Mouse (Mus musculus): ENCODE data around the gene Carhsp1. TPM values are rescaled to one million over a fixed set of nuclear protein-coding genes. Genes with fewer than 3 reads are reported as not detected.

Gene Carhsp1
- polyA plus RNA-seq, 2 experiments = 29.9 to 60.7 TPM

- WGBS = 87% methylated on average over 5 of the region's 5 CpGs
These were observed 8.5 kb upstream of the Carhsp1 start, which contains the start of gene Gm5767 for GRCm38 (mm10) chr16:8680470-8680869. Gm5767 (plus strand) TSS chr16:8680770.

DNA sequence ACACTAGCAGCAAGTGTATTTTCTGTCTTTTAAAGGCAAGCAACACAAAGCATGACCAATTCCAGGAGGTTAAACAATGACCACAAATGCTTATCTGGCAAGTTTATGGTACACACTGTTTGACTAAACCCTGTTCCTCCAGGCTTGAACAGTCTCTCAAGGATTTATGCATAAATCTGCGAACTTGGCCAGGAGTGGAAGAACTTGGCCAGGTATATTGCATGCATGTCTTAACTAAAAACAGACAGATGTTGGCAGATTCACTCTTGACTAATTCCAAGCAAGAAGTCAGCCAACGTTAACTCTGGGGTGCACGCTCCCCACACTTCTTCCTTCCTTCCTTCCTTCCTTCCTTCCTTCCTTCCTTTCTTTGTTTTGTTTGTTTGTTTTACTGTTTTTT is 7.8 kb upstream of the Carhsp1 start:
- Histone ChIP-seq H3K4me3 (replicated peaks; ENCODE audit: low read length) (no peak overlapping the region), H3K4me2 (replicated peaks; ENCODE audit: low read depth, low read length, severe bottlenecking) (no peak overlapping the region), H3K27me3 (ENCODE audit: control insufficient read depth, insufficient read depth, low read length) (no peaks in the 10 kb centered on the region), H3K9me3 (ENCODE audit: control insufficient read depth, low read length) (no peaks in the 10 kb centered on the region), H3K36me3 (ENCODE audit: control insufficient read depth, insufficient read depth, low read length) (peaks cover 5% of the 10 kb centered on the region; the same call in 1 of the 2 replicates), H3K27ac (replicated peaks; ENCODE audit: low read depth, low read length) (no peak overlapping the region), H3K9ac (ENCODE audit: low read depth, low read length, severe bottlenecking) (no peak overlapping the region), H3K4me1 (ENCODE audit: control insufficient read depth, insufficient read depth, low read length) (no peaks in the 10 kb centered on the region)
- ATAC-seq (ENCODE audit: low FRiP score, low read depth) = no peak
- WGBS = 77% methylated on average over 3 of the region's 3 CpGs
- no peak for DNase-seq (ENCODE audit: low spot score)
- TF ChIP-seq POLR2A (IDR thresholded peaks at IDR 0.05; ENCODE audit: borderline replicate concordance, extremely low read depth, insufficient read depth, insufficient read length) = no peak

More at GRCm38 (mm10) chr16:8680470-8680869, 8.5 kb upstream of the Carhsp1 start, which contains the start of gene Gm5767:
- Histone ChIP-seq H3K9ac (ENCODE audit: low read depth, low read length, severe bottlenecking) (no peak within 1 kb of the TSS), H3K9me3 (ENCODE audit: control insufficient read depth, low read length) (no peaks in the 10 kb centered on the region), H3K36me3 (ENCODE audit: control insufficient read depth, insufficient read depth, low read length) (peaks cover 5% of the 10 kb centered on the region; the same call in 1 of the 2 replicates), H3K27ac (replicated peaks; ENCODE audit: low read depth, low read length) (no peak within 1 kb of the TSS), H3K4me2 (replicated peaks; ENCODE audit: low read depth, low read length, severe bottlenecking) (no peak within 1 kb of the TSS), H3K27me3 (ENCODE audit: control insufficient read depth, insufficient read depth, low read length) (no peaks in the 10 kb centered on the region), H3K4me3 (replicated peaks; ENCODE audit: low read length) (no peak within 1 kb of the TSS), H3K4me1 (ENCODE audit: control insufficient read depth, insufficient read depth, low read length) (no peaks in the 10 kb centered on the region)
- ATAC-seq (ENCODE audit: low FRiP score, low read depth) (no peak), DNase-seq (ENCODE audit: low spot score) (no peak)
- TF ChIP-seq POLR2A (IDR thresholded peaks at IDR 0.05; ENCODE audit: borderline replicate concordance, extremely low read depth, insufficient read depth, insufficient read length) = no peak

DNA sequence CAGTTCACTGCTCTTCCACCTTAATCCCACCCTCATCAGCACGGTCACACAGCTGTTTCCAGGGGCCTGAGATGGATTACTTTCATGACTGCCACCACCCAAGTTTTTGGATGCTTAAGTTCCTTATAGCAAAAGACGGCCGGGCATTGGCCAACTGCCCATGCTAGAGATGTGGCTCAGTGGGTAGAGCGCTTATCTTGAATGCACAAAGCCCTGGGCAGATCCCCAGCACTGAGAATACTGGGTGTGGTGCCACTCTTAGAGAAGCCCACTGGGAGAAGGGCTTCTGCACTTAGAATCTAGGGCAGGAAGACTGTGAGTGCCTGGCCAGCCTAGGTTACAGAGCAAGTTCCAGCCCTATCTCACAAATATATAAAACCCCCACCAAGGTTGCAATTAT is 6.7 kb upstream of the Carhsp1 start:
- peaks cover 5% of the 10 kb centered on the region; the same call in 1 of the 2 replicates for H3K36me3 ChIP-seq (ENCODE audit: control insufficient read depth, insufficient read depth, low read length)
- no peak for TF ChIP-seq POLR2A (IDR thresholded peaks at IDR 0.05; ENCODE audit: borderline replicate concordance, extremely low read depth, insufficient read depth, insufficient read length)
- H3K9ac ChIP-seq (ENCODE audit: low read depth, low read length, severe bottlenecking) = no peak overlapping the region
- H3K4me1 ChIP-seq (ENCODE audit: control insufficient read depth, insufficient read depth, low read length) = no peaks in the 10 kb centered on the region
- 86% methylated on average over 4 of the region's 4 CpGs for WGBS
- H3K27me3 ChIP-seq (ENCODE audit: control insufficient read depth, insufficient read depth, low read length) = no peaks in the 10 kb centered on the region
- no peak overlapping the region for H3K4me3 ChIP-seq (replicated peaks; ENCODE audit: low read length)
- no peak overlapping the region for H3K4me2 ChIP-seq (replicated peaks; ENCODE audit: low read depth, low read length, severe bottlenecking)
- no peaks in the 10 kb centered on the region for H3K9me3 ChIP-seq (ENCODE audit: control insufficient read depth, low read length)
- H3K27ac ChIP-seq (replicated peaks; ENCODE audit: low read depth, low read length) = no peak overlapping the region
- ATAC-seq (ENCODE audit: low FRiP score, low read depth) (no peak), DNase-seq (ENCODE audit: low spot score) (no peak)

- no peak overlapping the region for H3K4me2 ChIP-seq (replicated peaks; ENCODE audit: low read depth, low read length, severe bottlenecking)
- no peaks in the 10 kb centered on the region for H3K27me3 ChIP-seq (ENCODE audit: control insufficient read depth, insufficient read depth, low read length)
- DNase-seq (ENCODE audit: low spot score) (no peak), ATAC-seq (ENCODE audit: low FRiP score, low read depth) (no peak)
- no peak overlapping the region for H3K9ac ChIP-seq (ENCODE audit: low read depth, low read length, severe bottlenecking)
- H3K4me3 ChIP-seq (replicated peaks; ENCODE audit: low read length) = no peak overlapping the region
- H3K9me3 ChIP-seq (ENCODE audit: control insufficient read depth, low read length) = no peaks in the 10 kb centered on the region
- no peak overlapping the region for H3K27ac ChIP-seq (replicated peaks; ENCODE audit: low read depth, low read length)
- H3K4me1 ChIP-seq (ENCODE audit: control insufficient read depth, insufficient read depth, low read length) = no peaks in the 10 kb centered on the region
- TF ChIP-seq POLR2A (IDR thresholded peaks at IDR 0.05; ENCODE audit: borderline replicate concordance, extremely low read depth, insufficient read depth, insufficient read length) = no peak
- H3K36me3 ChIP-seq (ENCODE audit: control insufficient read depth, insufficient read depth, low read length) = peaks cover 5% of the 10 kb centered on the region; the same call in 1 of the 2 replicates
- WGBS = 64% methylated on average over 5 of the region's 5 CpGs
These were observed 6.1 kb upstream of the Carhsp1 start for GRCm38 (mm10) chr16:8678035-8678434.

DNA sequence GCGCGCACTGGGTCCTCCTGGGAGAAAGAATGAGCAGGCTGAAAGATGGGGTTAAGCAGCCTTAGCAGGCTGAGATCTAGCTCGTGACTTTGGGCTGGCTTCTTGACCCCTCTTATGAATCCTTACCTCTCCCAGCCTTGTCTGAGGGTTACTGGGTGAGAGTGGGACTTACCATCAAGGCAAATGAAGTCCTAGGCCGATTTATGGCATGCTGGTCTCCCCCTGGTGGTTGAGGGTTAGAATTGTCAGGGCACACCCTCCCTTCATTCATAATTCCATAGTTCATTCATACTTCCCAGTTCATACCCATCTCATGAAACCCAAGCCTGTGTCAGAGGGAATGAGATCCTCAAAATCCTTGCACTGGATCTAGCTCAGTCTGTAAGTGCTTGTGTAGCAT is 4.8 kb upstream of the Carhsp1 start:
- Histone ChIP-seq H3K4me1 (ENCODE audit: control insufficient read depth, insufficient read depth, low read length) (no peaks in the 10 kb centered on the region), H3K4me3 (replicated peaks; ENCODE audit: low read length) (no peak overlapping the region), H3K9ac (ENCODE audit: low read depth, low read length, severe bottlenecking) (no peak overlapping the region), H3K9me3 (ENCODE audit: control insufficient read depth, low read length) (no peaks in the 10 kb centered on the region), H3K4me2 (replicated peaks; ENCODE audit: low read depth, low read length, severe bottlenecking) (no peak overlapping the region), H3K27me3 (ENCODE audit: control insufficient read depth, insufficient read depth, low read length) (no peaks in the 10 kb centered on the region), H3K36me3 (ENCODE audit: control insufficient read depth, insufficient read depth, low read length) (no peaks in the 10 kb centered on the region), H3K27ac (replicated peaks; ENCODE audit: low read depth, low read length) (no peak overlapping the region)
- ATAC-seq (ENCODE audit: low FRiP score, low read depth) (no peak), DNase-seq (ENCODE audit: low spot score) (peak; percentile 67)
- TF ChIP-seq POLR2A (IDR thresholded peaks at IDR 0.05; ENCODE audit: borderline replicate concordance, extremely low read depth, insufficient read depth, insufficient read length) = no peak
- 50% methylated on average over 4 of the region's 4 CpGs for WGBS

GRCm38 (mm10) chr16:8676228-8676627 is 4.3 kb upstream of the Carhsp1 start:
- Histone ChIP-seq H3K9me3 (ENCODE audit: control insufficient read depth, low read length) (no peaks in the 10 kb centered on the region), H3K27me3 (ENCODE audit: control insufficient read depth, insufficient read depth, low read length) (no peaks in the 10 kb centered on the region)
- WGBS = 66% methylated on average over 2 of the region's 2 CpGs

More at GRCm38 (mm10) chr16:8676228-8676627, 4.3 kb upstream of the Carhsp1 start:
- Histone ChIP-seq H3K36me3 (ENCODE audit: control insufficient read depth, insufficient read depth, low read length) (no peaks in the 10 kb centered on the region), H3K9ac (ENCODE audit: low read depth, low read length, severe bottlenecking) (no peak overlapping the region), H3K27ac (replicated peaks; ENCODE audit: low read depth, low read length) (no peak overlapping the region), H3K4me2 (replicated peaks; ENCODE audit: low read depth, low read length, severe bottlenecking) (no peak overlapping the region), H3K4me3 (replicated peaks; ENCODE audit: low read length) (no peak overlapping the region), H3K4me1 (ENCODE audit: control insufficient read depth, insufficient read depth, low read length) (no peaks in the 10 kb centered on the region)
- ATAC-seq (ENCODE audit: low FRiP score, low read depth) (no peak), DNase-seq (ENCODE audit: low spot score) (no peak)
- TF ChIP-seq POLR2A (IDR thresholded peaks at IDR 0.05; ENCODE audit: borderline replicate concordance, extremely low read depth, insufficient read depth, insufficient read length) = no peak
